Mouse (Mus musculus): ENCODE data around the gene Git1.
"Not testable (repeated sequence)": the region's sequence is repeated elsewhere in the genome, so short reads cannot be mapped to it uniquely, and the experiment has no call there.

The Git1 gene

GRCm38 (mm10) chr11:77518051-77518798, 24.9 kb downstream of the Git1 start:
- peak; percentile 63 for DNase-seq (ENCODE audit: low read depth, low spot score)

- DNase-seq (ENCODE audit: low read depth, low spot score) = peak; percentile 85
Measured at GRCm38 (mm10) chr11:77519043-77519442, 25.7 kb downstream of the Git1 start, which contains the start of gene Gm10392. Gene Gm10392 (minus strand): TSS chr11:77519198.

GRCm38 (mm10) chr11:77520601-77521529, 27.5 kb downstream of the Git1 start:
- DNase-seq (ENCODE audit: low read depth, low spot score) = no peak

- no peak for DNase-seq (ENCODE audit: low read depth, low spot score)
Measured at GRCm38 (mm10) chr11:77525804-77526486, 32.6 kb downstream of the Git1 start.

GRCm38 (mm10) chr11:77528420-77528819, 35.1 kb downstream of the Git1 start:
- DNase-seq (ENCODE audit: low read depth, low spot score) = not testable (repeated sequence)

GRCm38 (mm10) chr11:77529644-77530043, 36.3 kb downstream of the Git1 start:
- DNase-seq (ENCODE audit: low read depth, low spot score) = no peak

GRCm38 (mm10) chr11:77530862-77531261, 37.5 kb downstream of the Git1 start:
- no peak for DNase-seq (ENCODE audit: low read depth, low spot score)

- DNase-seq (ENCODE audit: low read depth, low spot score) = peak; percentile 45
Measured at GRCm38 (mm10) chr11:77532202-77532846, 39.0 kb downstream of the Git1 start.

- DNase-seq (ENCODE audit: low read depth, low spot score) = no peak
Measured at GRCm38 (mm10) chr11:77545261-77545660, 51.9 kb downstream of the Git1 start.

All from CD4-positive helper T cell, adult 2 months (primary cell).